ENCODE assay signal across 11 mouse cellular contexts in genomic region chr19:44311306-44312006, GRCm38 (mm10). TPM values are rescaled to one million over a fixed set of nuclear protein-coding genes. Genes with fewer than 3 reads are reported as not detected.
DNase-seq lines count a peak whose midpoint lies in the region; ATAC-seq lines count a peak whose summit lies in the region.
"Had no signal": no experiment of that assay in that cellular context is flagged by ENCODE, and none has a peak within 500 bp of the region (broad histone marks: within the 10 kb centered on the region; RNA-seq: fewer than 3 reads in every experiment).

No protein-coding gene starts in this region.

- no peak overlapping the region for H3K4me3 ChIP-seq in forebrain, embryonic 10.5 days
- H3K4me3 ChIP-seq in forebrain, embryonic 14.5 days (ENCODE audit: low read depth, low read length): no peak overlapping the region
- H3K4me3 ChIP-seq in kidney, embryonic 16.5 days (ENCODE audit: low read length): no peak overlapping the region
- H3K4me3 ChIP-seq in limb, embryonic 10.5 days: no peak overlapping the region
- H3K4me3 ChIP-seq: liver, embryonic 13.5 days had no signal

- no peak for DNase-seq in forebrain, embryonic 10.5 days (ENCODE audit: extremely low spot score, low spot score)
- DNase-seq in forebrain, embryonic 14.5 days (ENCODE audit: low spot score): no peak
- no peak for DNase-seq in kidney, adult 8-10 months
- DNase-seq in 3T3-L1 (ENCODE audit: low read depth, low spot score): peak; percentile 70
- DNase-seq in limb, embryonic 10.5 days (ENCODE audit: low spot score): peak; percentile 26
- no peak for DNase-seq in adrenal gland, adult 2 months
- DNase-seq in embryo, embryonic 10.5 days (ENCODE audit: low spot score): no peak
- DNase-seq: B cell, adult 2 months; liver, embryonic 13.5 days had no signal

- no peaks in the 10 kb centered on the region for H3K27me3 ChIP-seq in forebrain, embryonic 10.5 days (ENCODE audit: poor library complexity, severe bottlenecking)
- H3K27me3 ChIP-seq in forebrain, embryonic 14.5 days (replicated peaks; ENCODE audit: control insufficient read depth, insufficient read depth, low read length): no peaks in the 10 kb centered on the region
- H3K27me3 ChIP-seq in kidney, embryonic 16.5 days (ENCODE audit: insufficient read depth, low read length): no peaks in the 10 kb centered on the region
- no peaks in the 10 kb centered on the region for H3K27me3 ChIP-seq in limb, embryonic 10.5 days (ENCODE audit: low read depth, poor library complexity, severe bottlenecking)
- H3K27me3 ChIP-seq: liver, embryonic 13.5 days had no signal

- peaks cover 45% of the 10 kb centered on the region for H3K4me1 ChIP-seq in forebrain, embryonic 10.5 days
- peaks cover 7% of the 10 kb centered on the region; the same call in 1 of the 2 replicates for H3K4me1 ChIP-seq in forebrain, embryonic 14.5 days (ENCODE audit: control insufficient read depth, insufficient read depth, low read length)
- peaks cover 37% of the 10 kb centered on the region for H3K4me1 ChIP-seq in kidney, embryonic 16.5 days (ENCODE audit: insufficient read depth, low read length)
- H3K4me1 ChIP-seq in limb, embryonic 10.5 days: peaks cover 18% of the 10 kb centered on the region

- 61% methylated on average over 8 of the region's 8 CpGs for WGBS in forebrain, embryonic 10.5 days
- 53% methylated on average over 8 of the region's 8 CpGs for WGBS in forebrain, embryonic 14.5 days
- 25% methylated on average over 8 of the region's 8 CpGs for WGBS in kidney, embryonic 16.5 days
- WGBS in limb, embryonic 10.5 days: 81% methylated on average over 8 of the region's 8 CpGs

- 0 out of 2 replicates have a peak overlapping the region, but pooled peaks have one; percentile 20 for H3K27ac ChIP-seq in forebrain, embryonic 10.5 days
- no peak overlapping the region for H3K27ac ChIP-seq in forebrain, embryonic 14.5 days (ENCODE audit: low read depth, low read length)
- H3K27ac ChIP-seq in kidney, embryonic 16.5 days (ENCODE audit: low read length): peak overlapping the region; percentile 53
- no peak overlapping the region for H3K27ac ChIP-seq in limb, embryonic 10.5 days
- H3K27ac ChIP-seq: liver, embryonic 13.5 days had no signal

- ATAC-seq in forebrain, embryonic 14.5 days: no peak
- ATAC-seq in kidney, embryonic 16.5 days (ENCODE audit: low FRiP score, low TSS enrichment): peak; percentile 41

- H3K9me3 ChIP-seq in forebrain, embryonic 10.5 days: no peaks in the 10 kb centered on the region
- H3K9me3 ChIP-seq in forebrain, embryonic 14.5 days (replicated peaks; ENCODE audit: control insufficient read depth, low read length): no peaks in the 10 kb centered on the region
- H3K9me3 ChIP-seq in kidney, embryonic 16.5 days (ENCODE audit: low read length): no peaks in the 10 kb centered on the region
- no peaks in the 10 kb centered on the region for H3K9me3 ChIP-seq in limb, embryonic 10.5 days (replicated peaks)
- H3K9me3 ChIP-seq: liver, embryonic 13.5 days had no signal

- no peak overlapping the region for H3K4me2 ChIP-seq in forebrain, embryonic 14.5 days (ENCODE audit: low read length)
- H3K4me2 ChIP-seq in kidney, embryonic 16.5 days (replicated peaks; ENCODE audit: low read depth, low read length): no peak overlapping the region
- H3K4me2 ChIP-seq: liver, embryonic 13.5 days had no signal

- no peak overlapping the region for H3K9ac ChIP-seq in forebrain, embryonic 14.5 days (ENCODE audit: low read length)
- H3K9ac ChIP-seq in kidney, embryonic 16.5 days (replicated peaks; ENCODE audit: low read length): no peak overlapping the region
- H3K9ac ChIP-seq: liver, embryonic 13.5 days had no signal

- H3K36me3 ChIP-seq in forebrain, embryonic 10.5 days (replicated peaks): peaks cover 30% of the 10 kb centered on the region
- H3K36me3 ChIP-seq in forebrain, embryonic 14.5 days (ENCODE audit: control insufficient read depth, insufficient read depth, low read length): peaks cover 27% of the 10 kb centered on the region
- peaks cover 23% of the 10 kb centered on the region for H3K36me3 ChIP-seq in kidney, embryonic 16.5 days (ENCODE audit: insufficient read depth, low read length)
- peaks cover 28% of the 10 kb centered on the region for H3K36me3 ChIP-seq in limb, embryonic 10.5 days

RNA-seq across cellular contexts. Expression of gene Scd2, which starts 18.0 kb away (rescaled TPM):
- 369 and 403 TPM in 2 replicates for polyA plus RNA-seq in forebrain, embryonic 10.5 days (2016; fragmentation: Nextera tagmentation; extraction: Ambion mirVana)
- 220 and 266 TPM in 2 replicates for polyA plus RNA-seq in forebrain, embryonic 14.5 days (2014; fragmentation: Nextera tagmentation; extraction: Ambion mirVana)
- polyA plus RNA-seq in kidney, embryonic 16.5 days (2015; fragmentation: Nextera tagmentation; extraction: Ambion mirVana): 178 and 193 TPM in 2 replicates
- 324 and 335 TPM in 2 replicates for polyA plus RNA-seq in limb, embryonic 10.5 days (2016; fragmentation: Nextera tagmentation; extraction: Ambion mirVana)
- 1,000 to 10,000 TPM in 1 of 2 experiments, 100 to 1,000 TPM in 1; 845 to 1,065 TPM for total RNA-seq in adrenal gland, adult 2 months (2021)
- polyA plus RNA-seq in adrenal gland, adult 2 months (2012; rRNA removed): 432 and 748 TPM in 2 replicates

RNA-seq across cellular contexts. Expression of gene Scd4, which starts 21.4 kb away (rescaled TPM):
- polyA plus RNA-seq in forebrain, embryonic 10.5 days (2016; fragmentation: Nextera tagmentation; extraction: Ambion mirVana): 0.06 TPM in 1 of 2 replicates, not detected in the other
- 0.10 and 0.42 TPM in 2 replicates for polyA plus RNA-seq in forebrain, embryonic 14.5 days (2014; fragmentation: Nextera tagmentation; extraction: Ambion mirVana)
- 0.12 and 0.17 TPM in 2 replicates for polyA plus RNA-seq in kidney, embryonic 16.5 days (2015; fragmentation: Nextera tagmentation; extraction: Ambion mirVana)
- polyA plus RNA-seq in limb, embryonic 10.5 days (2016; fragmentation: Nextera tagmentation; extraction: Ambion mirVana): 0.08 and 0.11 TPM in 2 replicates
- 1 to 10 TPM; 5.4 to 9.3 TPM for total RNA-seq in adrenal gland, adult 2 months (2021)
- polyA plus RNA-seq in adrenal gland, adult 2 months (2012; rRNA removed): 0.19 and 0.29 TPM in 2 replicates
- total RNA-seq: granulocyte monocyte progenitor cell, adult 5-6 weeks had no signal

Comparison
In these comparisons a context has a peak if more than half of its experiments do, and no peak if none do; other contexts are left out.
1. H3K27ac ChIP-seq: peak in forebrain, embryonic 10.5 days (single experiment) and kidney, embryonic 16.5 days (single experiment); none in forebrain, embryonic 14.5 days (single experiment) and limb, embryonic 10.5 days (single experiment).
2. DNase-seq: peak in 3T3-L1 (single experiment) and limb, embryonic 10.5 days (single experiment); none in forebrain, embryonic 10.5 days (single experiment), forebrain, embryonic 14.5 days (single experiment), kidney, adult 8-10 months (0 of 2), adrenal gland, adult 2 months (single experiment) and embryo, embryonic 10.5 days (single experiment).